Mouse (Mus musculus): ENCODE data around the gene Gm9922.

The Gm9922 gene

DNA sequence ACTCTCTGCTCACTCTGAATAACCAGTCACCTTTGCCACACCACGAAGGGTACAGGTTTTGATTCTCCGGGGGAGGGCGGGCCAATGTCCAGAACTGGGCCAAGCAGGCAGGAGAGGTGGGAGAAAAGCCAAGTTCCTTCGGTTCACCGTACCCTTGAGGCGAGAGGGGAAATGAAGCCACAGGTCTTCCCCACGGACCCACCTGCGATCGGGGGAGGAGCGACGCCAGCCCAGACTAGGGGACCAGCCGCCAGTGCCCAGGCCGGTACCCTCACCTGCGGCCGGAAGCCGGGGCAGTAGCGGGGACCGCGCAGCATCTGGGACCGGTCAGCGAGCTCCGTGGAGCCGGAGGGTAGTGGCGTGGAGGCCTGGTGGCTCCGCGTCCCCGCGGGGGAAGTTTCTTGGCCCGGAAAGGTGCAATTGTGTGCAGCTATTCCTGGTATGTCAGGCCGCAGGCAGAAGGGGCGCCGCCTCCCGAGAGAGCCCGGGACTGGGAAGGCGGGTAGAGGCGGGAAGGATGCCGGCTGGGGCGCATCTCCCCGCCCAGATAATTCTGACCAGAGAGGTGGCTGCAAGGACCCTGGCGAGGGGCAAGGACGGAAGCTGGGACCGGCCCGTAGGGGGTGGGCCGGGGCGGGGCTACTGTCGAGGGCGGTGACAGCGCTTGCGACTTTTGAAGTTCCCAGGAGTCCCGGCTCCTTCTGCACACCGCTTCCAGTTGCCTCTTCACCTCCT, at the start of gene Gm9922, which contains the start of gene Lmo7:
Gene Gm9922, minus strand, starts transcription at position 578 of the 735 bp plus-strand sequence.
Gene Lmo7, plus strand, starts transcription at position 721 of the 735 bp plus-strand sequence.
- Histone ChIP-seq H3K9me3 (ENCODE audit: low read length) (no peaks in the 10 kb centered on the region), H3K36me3 (ENCODE audit: insufficient read depth, low read length) (no peaks in the 10 kb centered on the region), H3K4me1 (replicated peaks; ENCODE audit: low read depth, low read length) (peaks cover 23% of the 10 kb centered on the region), H3K27me3 (ENCODE audit: insufficient read depth, low read length) (peaks cover 35% of the 10 kb centered on the region), H3K4me3 (replicated peaks; ENCODE audit: low read length) (peak within 1 kb of the TSS; percentile 88)
- TF ChIP-seq NANOG (IDR thresholded peaks at IDR 0.05; ENCODE audit: borderline replicate concordance, low read length) (no peak), CTCF (conservative IDR thresholded peaks at IDR 0.05; ENCODE audit: low read length) (no peak), POU5F1 (IDR thresholded peaks at IDR 0.05; ENCODE audit: borderline replicate concordance, low read length) (no peak)

DNA sequence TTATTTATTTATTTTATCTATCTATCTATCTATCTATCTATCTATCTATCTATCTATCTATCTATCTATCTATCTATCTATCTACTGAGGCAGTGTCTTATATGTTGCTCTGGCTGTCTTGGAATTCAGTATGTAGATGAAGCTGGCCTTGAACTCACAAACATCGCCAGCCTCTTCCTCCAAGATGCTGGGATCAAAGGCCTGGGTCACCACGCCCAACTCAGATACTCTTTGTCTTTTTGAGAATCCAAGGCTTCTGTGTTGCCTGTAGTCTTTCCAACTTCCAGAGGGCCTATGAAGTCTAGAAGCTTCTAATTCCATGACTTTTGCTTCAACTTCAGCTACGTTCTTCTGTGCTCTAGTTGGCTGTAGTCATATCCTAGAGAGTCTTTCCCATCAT, 48.8 kb upstream of the Gm9922 start:
- Histone ChIP-seq H3K4me3 (replicated peaks; ENCODE audit: low read length) (no peak overlapping the region), H3K27me3 (ENCODE audit: insufficient read depth, low read length) (no peaks in the 10 kb centered on the region), H3K4me1 (replicated peaks; ENCODE audit: low read depth, low read length) (peaks cover 70% of the 10 kb centered on the region), H3K9me3 (ENCODE audit: low read length) (no peaks in the 10 kb centered on the region), H3K36me3 (ENCODE audit: insufficient read depth, low read length) (no peaks in the 10 kb centered on the region)
- TF ChIP-seq POU5F1 (IDR thresholded peaks at IDR 0.05; ENCODE audit: borderline replicate concordance, low read length) = no peak
- TF ChIP-seq NANOG (IDR thresholded peaks at IDR 0.05; ENCODE audit: borderline replicate concordance, low read length) = no peak
- no peak for TF ChIP-seq CTCF (conservative IDR thresholded peaks at IDR 0.05; ENCODE audit: low read length)

DNA sequence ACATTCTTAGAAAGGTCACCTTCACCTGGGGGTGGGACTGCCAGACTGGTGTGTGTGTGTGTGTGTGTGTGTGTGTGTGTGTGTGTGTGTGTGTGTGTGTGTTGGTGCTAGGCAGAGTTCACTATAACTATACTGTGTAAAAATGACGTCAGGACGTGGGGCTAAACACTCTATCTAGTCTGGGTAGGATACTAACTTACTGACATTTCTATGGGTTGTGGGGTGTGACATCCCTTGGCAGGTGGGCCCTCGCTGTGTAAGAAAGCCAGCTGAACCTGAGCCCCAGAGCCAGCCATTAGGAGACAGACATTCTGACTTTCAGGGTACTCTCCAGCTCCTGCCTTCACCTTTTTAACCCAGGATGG, 47.5 kb upstream of the Gm9922 start:
- Histone ChIP-seq H3K4me1 (replicated peaks; ENCODE audit: low read depth, low read length) (peaks cover 67% of the 10 kb centered on the region), H3K27me3 (ENCODE audit: insufficient read depth, low read length) (no peaks in the 10 kb centered on the region), H3K9me3 (ENCODE audit: low read length) (no peaks in the 10 kb centered on the region), H3K36me3 (ENCODE audit: insufficient read depth, low read length) (no peaks in the 10 kb centered on the region), H3K4me3 (replicated peaks; ENCODE audit: low read length) (no peak overlapping the region)
- no peak for TF ChIP-seq NANOG (IDR thresholded peaks at IDR 0.05; ENCODE audit: borderline replicate concordance, low read length)
- TF ChIP-seq CTCF (conservative IDR thresholded peaks at IDR 0.05; ENCODE audit: low read length) = no peak
- no peak for TF ChIP-seq POU5F1 (IDR thresholded peaks at IDR 0.05; ENCODE audit: borderline replicate concordance, low read length)

DNA sequence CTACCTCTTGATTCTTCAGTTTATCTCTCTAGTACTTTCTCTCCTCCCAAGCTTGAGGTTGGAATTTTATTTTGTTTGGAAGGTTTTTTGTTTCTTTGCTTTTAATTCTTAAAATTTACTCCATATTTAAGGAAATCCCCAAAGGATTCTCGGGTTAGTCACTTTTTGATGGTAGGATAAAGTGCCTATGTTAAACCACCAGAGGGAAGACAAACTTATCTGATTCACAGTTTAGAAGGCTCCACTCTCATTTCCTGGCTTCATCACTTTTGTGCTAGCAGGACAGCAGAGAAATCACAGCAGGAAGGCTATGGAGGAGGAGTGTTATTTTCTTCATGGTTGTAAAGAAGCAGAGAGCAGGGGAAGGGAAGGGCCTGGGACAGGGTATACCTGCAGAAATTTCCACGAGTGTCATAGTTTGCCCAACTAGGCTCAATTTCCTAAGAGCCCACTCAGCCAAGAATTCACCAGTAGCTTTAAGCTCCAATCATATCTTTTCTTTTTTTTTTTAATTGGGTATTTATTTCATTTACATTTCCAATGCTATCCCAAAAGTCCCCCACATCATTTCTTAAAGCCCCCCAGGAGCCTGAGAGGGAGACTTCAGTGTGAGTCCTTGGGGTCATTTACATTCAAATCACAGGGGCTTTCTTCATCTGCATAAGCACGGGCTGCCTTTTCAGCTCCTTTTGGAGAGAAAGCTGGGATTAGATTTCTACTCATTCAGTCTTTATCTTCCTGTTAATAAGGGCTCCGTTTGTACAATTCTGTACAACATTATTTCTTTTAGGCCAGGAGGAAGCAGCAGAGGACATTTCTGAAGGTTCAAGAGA, 46.9 kb upstream of the Gm9922 start:
- H3K27me3 ChIP-seq (ENCODE audit: insufficient read depth, low read length) = no peaks in the 10 kb centered on the region
- no peaks in the 10 kb centered on the region for H3K9me3 ChIP-seq (ENCODE audit: low read length)
- H3K4me3 ChIP-seq (replicated peaks; ENCODE audit: low read length) = no peak overlapping the region; the same call in 1 of the 2 replicates
- no peaks in the 10 kb centered on the region for H3K36me3 ChIP-seq (ENCODE audit: insufficient read depth, low read length)
- TF ChIP-seq POU5F1 (IDR thresholded peaks at IDR 0.05; ENCODE audit: borderline replicate concordance, low read length) (no peak), NANOG (IDR thresholded peaks at IDR 0.05; ENCODE audit: borderline replicate concordance, low read length) (no peak), CTCF (conservative IDR thresholded peaks at IDR 0.05; ENCODE audit: low read length) (no peak)
- H3K4me1 ChIP-seq (replicated peaks; ENCODE audit: low read depth, low read length) = peaks cover 62% of the 10 kb centered on the region

DNA sequence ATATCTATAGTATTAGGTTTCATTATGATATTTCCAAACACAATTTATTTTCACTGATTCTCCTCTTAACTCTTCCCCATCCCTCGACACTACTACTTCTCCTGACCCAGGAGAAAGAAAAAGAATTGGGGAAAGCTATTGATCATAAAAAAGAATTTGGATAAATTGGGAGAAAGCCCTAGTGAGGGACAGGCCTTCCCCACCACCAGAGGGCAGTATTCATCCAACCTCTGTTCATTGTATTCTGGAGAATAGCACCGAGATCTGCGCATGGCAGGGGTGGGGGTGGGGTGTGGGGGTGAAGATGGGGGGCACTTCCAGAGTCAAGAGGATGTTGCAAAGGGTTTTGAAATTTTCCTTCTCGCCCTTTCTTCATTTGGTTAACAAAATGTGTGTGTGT, 45.0 kb upstream of the Gm9922 start:
- H3K9me3 ChIP-seq (ENCODE audit: low read length) = no peaks in the 10 kb centered on the region
- peak; percentile 63 for TF ChIP-seq CTCF (conservative IDR thresholded peaks at IDR 0.05; ENCODE audit: low read length)
- no peak for TF ChIP-seq NANOG (IDR thresholded peaks at IDR 0.05; ENCODE audit: borderline replicate concordance, low read length)
- H3K4me3 ChIP-seq (replicated peaks; ENCODE audit: low read length) = no peak overlapping the region
- no peaks in the 10 kb centered on the region for H3K27me3 ChIP-seq (ENCODE audit: insufficient read depth, low read length)
- peaks cover 45% of the 10 kb centered on the region for H3K4me1 ChIP-seq (replicated peaks; ENCODE audit: low read depth, low read length)
- no peaks in the 10 kb centered on the region for H3K36me3 ChIP-seq (ENCODE audit: insufficient read depth, low read length)

DNA sequence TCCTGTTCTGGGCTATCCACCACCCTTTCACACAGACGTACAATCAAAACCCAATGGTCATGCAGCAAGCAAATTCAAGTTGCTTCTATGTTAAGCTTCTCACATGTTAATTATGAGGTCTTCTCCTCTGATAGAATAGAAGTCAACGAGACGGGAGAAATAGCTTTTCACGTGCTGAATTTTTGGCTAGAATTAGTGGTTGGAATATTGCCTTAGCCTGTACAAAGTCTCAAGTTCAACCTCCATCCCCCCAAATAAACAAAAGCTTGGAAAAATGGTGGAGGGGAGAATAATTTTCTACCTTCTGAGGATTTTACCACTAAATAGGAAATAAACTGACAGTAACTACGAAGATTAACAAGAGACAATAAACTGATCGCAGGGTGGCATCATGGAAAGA, 42.1 kb upstream of the Gm9922 start:
- Histone ChIP-seq H3K4me3 (replicated peaks; ENCODE audit: low read length) (no peak overlapping the region), H3K4me1 (replicated peaks; ENCODE audit: low read depth, low read length) (peaks cover 33% of the 10 kb centered on the region), H3K36me3 (ENCODE audit: insufficient read depth, low read length) (no peaks in the 10 kb centered on the region), H3K27me3 (ENCODE audit: insufficient read depth, low read length) (no peaks in the 10 kb centered on the region), H3K9me3 (ENCODE audit: low read length) (no peaks in the 10 kb centered on the region)
- no peak for TF ChIP-seq POU5F1 (IDR thresholded peaks at IDR 0.05; ENCODE audit: borderline replicate concordance, low read length)
- TF ChIP-seq NANOG (IDR thresholded peaks at IDR 0.05; ENCODE audit: borderline replicate concordance, low read length) = no peak
- no peak for TF ChIP-seq CTCF (conservative IDR thresholded peaks at IDR 0.05; ENCODE audit: low read length)

DNA sequence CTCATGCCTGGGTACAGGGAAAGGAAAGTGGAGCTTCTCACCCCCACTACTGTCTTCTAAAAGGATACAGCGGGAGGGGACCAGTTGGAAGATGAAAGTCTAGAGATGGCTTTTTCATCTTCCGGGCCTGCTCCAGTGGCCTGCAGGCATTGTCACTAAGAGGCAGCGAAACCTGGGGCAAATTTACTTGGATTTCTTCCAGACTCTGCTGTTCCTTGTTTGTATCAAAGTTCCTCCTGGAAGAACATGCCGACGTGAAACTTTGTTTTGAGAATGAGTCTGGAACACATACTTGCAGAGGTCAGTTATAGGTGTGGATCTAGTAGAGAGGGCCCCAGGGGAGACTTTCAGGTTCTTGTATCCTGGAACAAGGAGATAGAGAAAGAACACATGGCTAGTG, 41.7 kb upstream of the Gm9922 start:
- H3K27me3 ChIP-seq (ENCODE audit: insufficient read depth, low read length) = no peaks in the 10 kb centered on the region
- H3K4me3 ChIP-seq (replicated peaks; ENCODE audit: low read length) = no peak overlapping the region
- no peaks in the 10 kb centered on the region for H3K36me3 ChIP-seq (ENCODE audit: insufficient read depth, low read length)
- H3K9me3 ChIP-seq (ENCODE audit: low read length) = no peaks in the 10 kb centered on the region
- H3K4me1 ChIP-seq (replicated peaks; ENCODE audit: low read depth, low read length) = peaks cover 29% of the 10 kb centered on the region
- TF ChIP-seq CTCF (conservative IDR thresholded peaks at IDR 0.05; ENCODE audit: low read length) (no peak), POU5F1 (IDR thresholded peaks at IDR 0.05; ENCODE audit: borderline replicate concordance, low read length) (no peak), NANOG (IDR thresholded peaks at IDR 0.05; ENCODE audit: borderline replicate concordance, low read length) (no peak)

DNA sequence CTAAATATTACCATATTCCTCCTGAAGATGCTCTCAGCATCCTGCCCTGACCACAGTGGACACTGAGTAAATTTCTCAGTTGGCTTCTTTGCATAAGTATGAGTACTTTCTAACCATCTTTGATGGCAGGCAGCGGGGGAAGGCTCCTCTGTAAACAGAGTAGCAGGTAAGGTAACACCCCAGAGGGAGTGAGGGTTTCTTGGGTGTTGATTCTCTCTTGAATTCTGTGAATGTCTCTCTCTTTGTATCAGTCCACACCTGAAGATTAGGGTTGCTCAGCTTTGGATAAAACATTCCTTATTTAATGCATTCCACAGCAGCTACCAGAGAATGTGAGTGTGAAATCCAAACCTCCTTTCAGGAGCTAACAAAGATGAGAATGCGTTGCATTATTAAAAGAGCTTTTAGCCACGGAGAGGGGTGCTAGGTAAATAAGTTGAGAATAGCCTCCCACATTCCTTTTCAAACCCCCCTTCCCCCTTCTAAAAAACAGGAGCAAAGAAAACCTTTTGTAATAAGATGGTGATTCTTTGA, 34.2 kb upstream of the Gm9922 start:
- Histone ChIP-seq H3K9me3 (ENCODE audit: low read length) (no peaks in the 10 kb centered on the region), H3K4me1 (replicated peaks; ENCODE audit: low read depth, low read length) (peaks cover 19% of the 10 kb centered on the region), H3K27me3 (ENCODE audit: insufficient read depth, low read length) (no peaks in the 10 kb centered on the region), H3K36me3 (ENCODE audit: insufficient read depth, low read length) (no peaks in the 10 kb centered on the region), H3K4me3 (replicated peaks; ENCODE audit: low read length) (no peak overlapping the region)
- TF ChIP-seq NANOG (IDR thresholded peaks at IDR 0.05; ENCODE audit: borderline replicate concordance, low read length) = no peak
- TF ChIP-seq CTCF (conservative IDR thresholded peaks at IDR 0.05; ENCODE audit: low read length) = no peak
- TF ChIP-seq POU5F1 (IDR thresholded peaks at IDR 0.05; ENCODE audit: borderline replicate concordance, low read length) = no peak
